Mouse (Mus musculus) midbrain, embryonic 10.5 days (tissue): ENCODE measurements around the gene Fry. TPM values are rescaled to one million over a fixed set of nuclear protein-coding genes. Genes with fewer than 3 reads are reported as not detected.

Experiments used
- DNase-seq: peaks from one replicate; pipeline ENCODE4 v3.0.0-alpha.2; 2017; ENCODE audit warnings: low spot score
- H3K27ac ChIP-seq: fragments of 300-500 bp; sonication (generic); replicated peaks from 2 replicates; pipeline ENCODE4 v1.5.1; 2016; ENCODE audit warnings: mild to moderate bottlenecking
- H3K27me3 ChIP-seq: fragments of 300-500 bp; sonication (generic); 2 replicates; pipeline ENCODE4 v1.6.1; 2016; ENCODE audit warnings: low read depth, mild to moderate bottlenecking; ENCODE audit not compliant: poor library complexity, severe bottlenecking
- H3K36me3 ChIP-seq: fragments of 300-500 bp; sonication (generic); 2 replicates; pipeline ENCODE4 v1.6.1; 2016; ENCODE audit warnings: mild to moderate bottlenecking, moderate library complexity
- H3K4me1 ChIP-seq: fragments of 300-500 bp; sonication (generic); 2 replicates; pipeline ENCODE4 v1.6.1; 2016
- H3K4me3 ChIP-seq: fragments of 300-500 bp; sonication (generic); 2 replicates; pipeline ENCODE4 v1.5.1; 2016; ENCODE audit warnings: mild to moderate bottlenecking, moderate library complexity
- H3K9me3 ChIP-seq: fragments of 300-500 bp; sonication (generic); replicated peaks from 2 replicates; pipeline ENCODE4 v1.6.1; 2016; ENCODE audit warnings: mild to moderate bottlenecking
- WGBS: fragments of 180-500 bp; shearing (Covaris S2); methylation state at CpG from one replicate; pipeline ENCODE4 v1.1.7; 2016; 5-methylcytosine and 5-hydroxymethylcytosine counted together
- polyA plus RNA-seq: library from polyadenylated mRNA; unstranded; fragments of >200 nt; fragmentation: Nextera tagmentation; extraction: Ambion mirVana; gene quantifications from 2 replicates; pipeline ENCODE4 v1.2.1, GENCODE M21; 2016

Gene Fry
- polyA plus RNA-seq, 1 experiment from 2014 or later = 3.4 TPM

DNA sequence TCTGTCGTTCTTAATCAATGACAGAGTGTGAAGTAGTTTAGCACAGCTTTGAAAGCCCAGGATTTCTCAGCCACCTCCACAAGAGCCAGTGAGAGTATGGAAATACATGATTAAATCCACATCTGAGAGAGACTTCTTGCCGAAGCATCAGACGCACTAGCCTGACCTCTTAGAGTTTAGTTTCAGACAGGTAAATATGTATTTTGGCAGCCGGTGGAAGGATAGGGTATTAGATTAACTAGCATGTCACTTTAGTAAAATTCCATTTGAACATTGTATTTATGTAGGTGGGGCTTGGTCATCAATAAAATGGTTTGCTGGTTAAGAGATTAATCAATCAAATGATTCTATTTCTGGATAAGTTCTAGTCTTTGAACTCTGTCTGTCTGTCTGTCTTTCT lies 152.0 kb downstream of the Fry start:
- WGBS = 88% methylated on average over 4 of the region's 4 CpGs
- H3K9me3 ChIP-seq = peaks cover 9% of the 10 kb centered on the region; the same call in 1 of the 2 replicates

DNA sequence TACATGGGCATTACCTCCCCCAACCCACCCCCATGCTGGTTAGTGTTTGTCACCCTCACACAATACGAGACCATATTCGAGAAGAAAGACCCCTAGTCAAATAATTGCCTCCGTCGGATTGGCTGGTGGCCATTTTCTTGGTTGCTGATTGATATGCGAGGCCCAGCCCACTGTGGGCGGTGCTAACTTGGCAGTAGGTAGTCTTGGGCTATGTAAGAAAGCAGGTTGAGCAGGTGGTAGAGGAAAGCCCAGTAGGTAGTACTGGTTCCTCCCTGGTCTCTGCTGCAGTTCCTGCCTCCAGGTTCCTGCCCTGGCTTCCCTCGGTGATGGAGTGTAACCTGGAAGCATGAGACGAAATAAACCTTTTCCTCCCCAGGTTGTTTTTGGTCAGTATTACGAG lies 153.7 kb downstream of the Fry start:
- WGBS = 88% methylated on average over 9 of the region's 9 CpGs
- Histone ChIP-seq H3K36me3 (no peaks in the 10 kb centered on the region), H3K4me1 (no peaks in the 10 kb centered on the region), H3K27me3 (no peaks in the 10 kb centered on the region), H3K4me3 (no peak overlapping the region), H3K27ac (no peak overlapping the region), H3K9me3 (peaks cover 9% of the 10 kb centered on the region; the same call in 1 of the 2 replicates)
- no peak for DNase-seq

More for the DNA sequence above, 152.0 kb downstream of the Fry start:
- no peaks in the 10 kb centered on the region for H3K36me3 ChIP-seq
- no peak overlapping the region for H3K27ac ChIP-seq
- H3K4me1 ChIP-seq = no peaks in the 10 kb centered on the region
- DNase-seq = no peak
- no peak overlapping the region for H3K4me3 ChIP-seq
- no peaks in the 10 kb centered on the region for H3K27me3 ChIP-seq

GRCm38 (mm10) chr5:150275314-150275713 lies 156.9 kb downstream of the Fry start:
- no peak for DNase-seq
- Histone ChIP-seq H3K27ac (no peak overlapping the region), H3K27me3 (no peaks in the 10 kb centered on the region), H3K4me3 (no peak overlapping the region), H3K36me3 (no peaks in the 10 kb centered on the region), H3K9me3 (no peaks in the 10 kb centered on the region), H3K4me1 (no peaks in the 10 kb centered on the region)
- 91% methylated on average over 6 of the region's 6 CpGs for WGBS

- H3K27me3 ChIP-seq = no peaks in the 10 kb centered on the region
- no peak for DNase-seq
- 84% methylated on average over 4 of the region's 4 CpGs for WGBS
These were observed 158.2 kb downstream of the Fry start for GRCm38 (mm10) chr5:150276611-150277010.

DNA sequence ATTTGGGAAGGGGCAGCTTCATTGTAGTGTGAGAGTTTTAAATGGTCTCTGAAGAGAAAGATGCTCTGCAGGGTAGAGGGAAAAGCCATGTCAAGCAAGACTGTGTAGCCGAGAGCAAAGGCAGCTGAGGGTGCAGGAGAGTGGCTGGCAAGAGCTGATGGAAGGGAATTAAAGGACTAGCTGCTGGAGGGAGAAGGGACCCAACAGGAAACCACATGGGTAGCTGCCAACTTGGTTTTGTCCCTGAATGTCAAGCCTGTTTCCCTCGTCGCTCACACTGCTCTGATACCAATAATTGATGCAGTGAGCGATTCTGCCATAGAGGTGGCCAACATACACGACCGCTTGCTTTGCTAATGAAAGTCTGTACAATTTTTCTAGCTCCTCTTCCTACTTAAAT lies 160.9 kb downstream of the Fry start:
- no peak overlapping the region for H3K4me3 ChIP-seq
- 93% methylated on average over 6 of the region's 6 CpGs for WGBS
- no peaks in the 10 kb centered on the region for H3K27me3 ChIP-seq
- 0 out of 2 replicates have a peak, but pooled peaks cover 4% of the 10 kb centered on the region for H3K9me3 ChIP-seq
- H3K36me3 ChIP-seq = no peaks in the 10 kb centered on the region
- no peaks in the 10 kb centered on the region for H3K4me1 ChIP-seq
- DNase-seq = no peak
- H3K27ac ChIP-seq = no peak overlapping the region

More at GRCm38 (mm10) chr5:150276611-150277010, 158.2 kb downstream of the Fry start:
- Histone ChIP-seq H3K36me3 (no peaks in the 10 kb centered on the region), H3K9me3 (0 out of 2 replicates have a peak, but pooled peaks cover 4% of the 10 kb centered on the region), H3K4me3 (no peak overlapping the region), H3K27ac (no peak overlapping the region), H3K4me1 (no peaks in the 10 kb centered on the region)

DNA sequence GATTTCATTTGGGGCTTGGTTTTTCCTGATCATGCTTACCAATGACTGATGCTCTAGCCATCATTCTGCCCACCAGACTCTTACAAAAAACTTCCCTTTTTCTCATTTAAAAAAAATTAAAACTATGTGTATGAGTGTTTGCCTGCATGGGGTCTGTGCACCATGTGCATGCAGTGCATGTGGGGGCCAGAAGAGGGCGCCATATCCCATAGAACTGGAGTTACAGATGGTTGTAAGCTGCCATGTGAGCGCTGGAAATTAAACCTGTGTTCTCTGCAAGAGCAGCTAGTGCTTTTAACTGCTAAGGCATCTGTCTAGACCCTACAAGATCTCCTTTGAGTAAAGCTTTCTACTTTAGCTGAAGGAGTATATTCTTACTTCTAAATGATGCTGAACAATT lies 162.6 kb downstream of the Fry start:
- Histone ChIP-seq H3K27ac (no peak overlapping the region), H3K36me3 (no peaks in the 10 kb centered on the region), H3K9me3 (0 out of 2 replicates have a peak, but pooled peaks cover 4% of the 10 kb centered on the region), H3K4me3 (no peak overlapping the region), H3K4me1 (no peaks in the 10 kb centered on the region), H3K27me3 (no peaks in the 10 kb centered on the region)
- WGBS = 77% methylated on average over 2 of the region's 2 CpGs
- DNase-seq = no peak

GRCm38 (mm10) chr5:150282091-150282490 lies 163.6 kb downstream of the Fry start:
- Histone ChIP-seq H3K9me3 (0 out of 2 replicates have a peak, but pooled peaks cover 4% of the 10 kb centered on the region), H3K4me1 (no peaks in the 10 kb centered on the region), H3K27me3 (no peaks in the 10 kb centered on the region), H3K36me3 (no peaks in the 10 kb centered on the region), H3K4me3 (no peak overlapping the region), H3K27ac (no peak overlapping the region)
- no peak for DNase-seq
- 86% methylated on average over 7 of the region's 7 CpGs for WGBS

- H3K36me3 ChIP-seq = no peaks in the 10 kb centered on the region
- no peaks in the 10 kb centered on the region for H3K27me3 ChIP-seq
- 83% methylated on average over 7 of the region's 7 CpGs for WGBS
- no peak overlapping the region for H3K27ac ChIP-seq
- DNase-seq = no peak
- no peaks in the 10 kb centered on the region for H3K9me3 ChIP-seq
- no peak overlapping the region for H3K4me3 ChIP-seq
- H3K4me1 ChIP-seq = 0 out of 2 replicates have a peak, but pooled peaks cover 4% of the 10 kb centered on the region
These were observed 169.5 kb downstream of the Fry start for GRCm38 (mm10) chr5:150287949-150288348.

DNA sequence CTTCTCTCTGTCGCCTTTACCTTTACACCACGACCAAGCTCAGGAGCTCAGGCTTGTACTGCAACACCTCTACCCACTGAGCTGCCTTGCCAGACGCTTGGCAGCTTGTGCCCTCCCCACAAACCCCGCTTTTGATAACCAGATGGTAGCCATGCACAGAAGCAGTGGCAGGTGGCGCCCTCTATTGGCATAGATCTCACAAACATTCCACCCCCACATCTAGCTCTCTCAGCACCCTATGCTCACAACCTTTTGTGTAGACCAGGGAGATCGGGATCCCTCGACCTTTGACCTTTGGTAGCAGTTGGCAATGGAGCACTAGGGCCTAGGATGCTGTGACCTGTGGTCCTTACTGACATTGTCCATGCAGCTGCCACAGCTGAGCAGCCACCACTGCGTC lies 171.2 kb downstream of the Fry start:
- H3K4me1 ChIP-seq = 0 out of 2 replicates have a peak, but pooled peaks cover 4% of the 10 kb centered on the region
- H3K4me3 ChIP-seq = no peak overlapping the region
- DNase-seq = no peak
- no peaks in the 10 kb centered on the region for H3K9me3 ChIP-seq
- 69% methylated on average over 8 of the region's 8 CpGs for WGBS
- no peak overlapping the region for H3K27ac ChIP-seq
- H3K27me3 ChIP-seq = no peaks in the 10 kb centered on the region
- no peaks in the 10 kb centered on the region for H3K36me3 ChIP-seq

DNA sequence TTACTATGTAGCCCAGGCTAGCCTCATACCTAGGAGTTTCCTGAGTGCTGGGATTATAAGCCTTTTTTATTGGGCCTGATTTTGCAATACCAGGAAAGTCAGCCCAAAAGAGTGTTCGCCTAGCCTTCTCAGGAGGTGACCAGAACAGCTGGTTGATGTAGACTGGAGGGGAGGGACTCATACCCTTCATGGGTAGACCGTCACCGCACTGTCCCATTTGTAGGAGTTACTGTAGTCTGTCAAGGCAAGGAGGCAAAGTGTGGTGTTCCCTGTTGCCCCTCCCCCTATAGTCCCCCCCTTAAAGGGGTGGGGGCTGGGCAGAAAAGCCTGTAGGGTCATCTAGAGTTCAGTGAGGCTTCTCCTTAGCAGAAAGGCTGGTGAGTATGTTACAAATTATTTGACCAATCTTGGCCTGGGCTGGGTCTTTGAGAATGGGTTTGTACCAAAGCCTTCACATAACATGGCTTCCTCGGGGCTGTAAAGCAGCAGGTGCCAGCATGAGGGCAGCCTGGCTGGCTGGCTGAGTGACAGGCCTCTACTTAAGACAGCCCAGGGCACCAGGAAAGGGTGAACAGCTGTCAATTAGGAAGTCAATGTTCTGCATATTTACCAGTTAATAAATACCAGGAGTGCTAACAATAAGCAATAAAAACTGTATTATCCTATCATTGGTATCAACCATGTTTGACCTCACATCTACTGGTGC lies 172.2 kb downstream of the Fry start:
- H3K36me3 ChIP-seq = no peaks in the 10 kb centered on the region
- no peaks in the 10 kb centered on the region for H3K27me3 ChIP-seq
- H3K27ac ChIP-seq = no peak overlapping the region
- H3K4me1 ChIP-seq = 0 out of 2 replicates have a peak, but pooled peaks cover 4% of the 10 kb centered on the region
- no peak overlapping the region for H3K4me3 ChIP-seq
- DNase-seq = no peak
- H3K9me3 ChIP-seq = no peaks in the 10 kb centered on the region
- WGBS = 87% methylated on average over 4 of the region's 4 CpGs

DNA sequence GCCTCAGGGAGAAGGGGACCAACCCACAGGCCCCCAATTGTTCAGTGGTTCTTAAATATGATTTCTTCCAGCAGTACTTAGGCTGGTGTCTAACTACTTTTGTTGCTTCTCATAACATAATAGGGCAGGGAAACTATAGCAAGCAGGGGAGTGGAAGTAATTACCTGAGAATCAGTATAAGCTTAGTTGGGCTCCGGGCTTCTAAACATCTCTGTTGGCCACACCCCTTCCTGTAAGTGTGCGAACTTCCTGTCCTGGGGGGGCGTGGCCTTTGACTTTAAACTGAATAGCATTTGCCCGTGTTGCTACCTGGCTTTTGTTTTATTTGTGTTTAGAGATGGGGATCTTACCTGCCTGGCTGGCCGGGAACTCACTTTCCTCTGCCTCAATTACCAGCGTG lies 172.8 kb downstream of the Fry start:
- no peak for DNase-seq

GRCm38 (mm10) chr5:150292186-150292585 lies 173.7 kb downstream of the Fry start:
- Histone ChIP-seq H3K4me1 (0 out of 2 replicates have a peak, but pooled peaks cover 4% of the 10 kb centered on the region), H3K27ac (no peak overlapping the region), H3K36me3 (no peaks in the 10 kb centered on the region), H3K9me3 (no peaks in the 10 kb centered on the region), H3K27me3 (no peaks in the 10 kb centered on the region), H3K4me3 (no peak overlapping the region)
- WGBS = 75% methylated on average over 3 of the region's 3 CpGs
- no peak for DNase-seq

More for the DNA sequence above, 172.8 kb downstream of the Fry start:
- H3K36me3 ChIP-seq = no peaks in the 10 kb centered on the region
- no peak overlapping the region for H3K4me3 ChIP-seq
- H3K27ac ChIP-seq = no peak overlapping the region
- WGBS = 86% methylated on average over 6 of the region's 6 CpGs
- no peaks in the 10 kb centered on the region for H3K9me3 ChIP-seq
- H3K27me3 ChIP-seq = no peaks in the 10 kb centered on the region
- 0 out of 2 replicates have a peak, but pooled peaks cover 4% of the 10 kb centered on the region for H3K4me1 ChIP-seq

DNA sequence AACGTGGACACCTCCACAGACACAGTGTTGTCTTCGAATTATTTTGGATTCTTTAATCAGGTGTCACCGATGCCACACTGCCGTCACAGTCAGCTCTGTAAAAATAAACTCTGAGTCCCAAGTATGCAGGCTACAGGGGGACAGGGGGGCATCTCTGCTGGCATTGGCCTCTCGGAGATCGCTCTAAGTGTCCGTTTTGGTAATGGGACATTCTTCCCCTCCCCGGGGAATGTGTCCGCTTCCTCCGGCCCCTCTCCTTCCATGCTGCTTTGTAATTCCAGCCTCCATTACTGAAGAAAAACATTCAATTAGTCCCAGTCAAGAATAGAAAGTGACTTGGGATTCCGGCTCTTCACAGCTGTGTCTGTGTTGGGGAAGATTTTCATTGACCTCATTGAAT lies 175.9 kb downstream of the Fry start:
- no peaks in the 10 kb centered on the region for H3K27me3 ChIP-seq
- no peak for DNase-seq
- 72% methylated on average over 11 of the region's 11 CpGs for WGBS
- no peaks in the 10 kb centered on the region for H3K9me3 ChIP-seq
- no peak overlapping the region for H3K4me3 ChIP-seq
- no peaks in the 10 kb centered on the region for H3K36me3 ChIP-seq
- 0 out of 2 replicates have a peak, but pooled peaks cover 4% of the 10 kb centered on the region for H3K4me1 ChIP-seq
- H3K27ac ChIP-seq = no peak overlapping the region
